ENCODE assay signal across 8 mouse cellular contexts in the genomic region with DNA sequence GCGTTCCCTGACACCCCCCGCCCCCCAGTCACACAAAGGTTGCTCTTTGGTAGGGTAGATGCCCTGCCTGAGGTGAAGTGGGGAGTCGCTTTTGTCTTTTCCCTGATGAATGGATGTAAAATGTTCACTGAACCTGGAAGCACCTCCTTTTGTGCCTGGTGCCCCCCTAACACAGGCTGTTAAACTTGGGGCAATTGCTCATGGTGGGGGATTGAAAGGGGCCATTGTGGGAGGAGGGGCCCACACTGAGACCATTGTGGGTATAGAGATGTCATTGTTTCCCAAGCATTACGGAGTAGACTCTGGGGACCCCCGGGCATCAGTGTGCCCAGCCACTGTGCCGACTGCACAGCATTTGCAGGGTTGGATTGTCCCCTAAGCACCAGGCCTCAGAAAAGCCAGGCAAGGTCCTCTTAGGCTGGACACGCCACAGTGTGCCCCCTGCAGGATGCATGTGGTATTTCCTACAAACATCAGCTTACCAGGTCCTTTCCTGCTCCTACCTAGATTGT.
DNase-seq lines count a peak whose midpoint lies in the region; TF ChIP-seq lines count a peak whose summit lies in the region.

No protein-coding gene starts in this region.

- no peak overlapping the region for H3K9ac ChIP-seq in liver, adult 2 months (ENCODE audit: low read depth, low read length)

- H3K79me2 ChIP-seq in liver, adult 2 months (ENCODE audit: control insufficient read depth, insufficient read depth, low read length), result peaks cover 14% of the 10 kb centered on the region

- peak; percentile 39 for DNase-seq in ovary, adult 18-20 months (ENCODE audit: low spot score)
- DNase-seq in ovary, postnatal 10 days (ENCODE audit: low spot score), result no peak
- DNase-seq in embryo, embryonic 10 days (ENCODE audit: low spot score), result peak; percentile 90
- peak; percentile 74 for DNase-seq in gastrocnemius, postnatal 14 days
- DNase-seq in kidney, adult 8-10 months, result peak; percentile 57 to 80
- DNase-seq in liver, adult 2 months (ENCODE audit: extremely low read depth, low read depth, low spot score), result peak; percentile 47
- peak; percentile 58 for DNase-seq in naive thymus-derived CD4-positive, alpha-beta T cell, adult 2 months (ENCODE audit: low read depth)
- DNase-seq in splenic B cell, adult 2 months (ENCODE audit: low read depth, low spot score), result peak; percentile 79

- H3K4me3 ChIP-seq in liver, adult 2 months (ENCODE audit: insufficient read depth, low read depth, low read length), result no peak overlapping the region

- no peaks in the 10 kb centered on the region for H3K27me3 ChIP-seq in liver, adult 2 months (ENCODE audit: control insufficient read depth, insufficient read depth, low read length)
- H3K27me3 ChIP-seq in splenic B cell, adult 2 months (ENCODE audit: control insufficient read depth, insufficient read depth, low read length, poor library complexity, severe bottlenecking), result no peaks in the 10 kb centered on the region

- H3K4me1 ChIP-seq in liver, adult 2 months (ENCODE audit: control insufficient read depth, insufficient read depth, low read length), result peaks cover 2% of the 10 kb centered on the region; the same call in 1 of the 2 replicates

- no peak for TF ChIP-seq POLR2A in liver, adult 2 months (IDR thresholded peaks at IDR 0.05; ENCODE audit: extremely low read depth, insufficient read depth, low read length)

- intact Hi-C loops in gastrocnemius, postnatal 14 days (cut with DNase I; ENCODE audit: low total_unique reads), result loop anchor here (10.0 kb wide), 2 partner anchors 93 to 133 kb away; partner anchors contain the start of gene Tcf7l2

- 78% methylated on average over 7 of the region's 7 CpGs for WGBS in liver, adult 2 months

- no peak overlapping the region for H3K27ac ChIP-seq in liver, adult 2 months (replicated peaks; ENCODE audit: insufficient read depth, low read depth, low read length)

- TF ChIP-seq CTCF in liver, adult 2 months (IDR thresholded peaks at IDR 0.05; ENCODE audit: low read depth, low read length), result peak; percentile 85

- no peaks in the 10 kb centered on the region for H3K36me3 ChIP-seq in liver, adult 2 months (ENCODE audit: control insufficient read depth, insufficient read depth, low read length)
- H3K36me3 ChIP-seq in splenic B cell, adult 2 months (ENCODE audit: control insufficient read depth, insufficient read depth, low read length, poor library complexity, severe bottlenecking), result no peaks in the 10 kb centered on the region
